Mouse (Mus musculus) retina, postnatal 7 days (tissue): ENCODE results near the gene Cox11.

Experiments used
- DNase-seq: peaks from one replicate; pipeline ENCODE4 v3.0.0-alpha.2; 2012; ENCODE audit warnings: low read depth, low spot score

Gene Cox11

GRCm38 (mm10) chr11:90664345-90664986 is 26.5 kb downstream of the Cox11 start:
- DNase-seq, result no peak

GRCm38 (mm10) chr11:90665161-90665560 is 27.2 kb downstream of the Cox11 start:
- no peak for DNase-seq

- DNase-seq, result no peak
These were observed 28.3 kb downstream of the Cox11 start for GRCm38 (mm10) chr11:90666144-90666757.

- no peak for DNase-seq
These were observed 28.9 kb downstream of the Cox11 start for GRCm38 (mm10) chr11:90666916-90667315.

- DNase-seq, result no peak
These were observed 29.4 kb downstream of the Cox11 start for GRCm38 (mm10) chr11:90667325-90667724.

GRCm38 (mm10) chr11:90675479-90676110 is 37.6 kb downstream of the Cox11 start:
- DNase-seq, result no peak

GRCm38 (mm10) chr11:90677027-90677426 is 39.1 kb downstream of the Cox11 start:
- no peak for DNase-seq

- DNase-seq, result no peak
These were observed 39.9 kb downstream of the Cox11 start for GRCm38 (mm10) chr11:90677771-90678288.

GRCm38 (mm10) chr11:90678582-90678981 is 40.6 kb downstream of the Cox11 start:
- DNase-seq, result no peak

- DNase-seq, result no peak
These were observed 43.2 kb downstream of the Cox11 start for GRCm38 (mm10) chr11:90681171-90681570.

GRCm38 (mm10) chr11:90684765-90685164 is 46.8 kb downstream of the Cox11 start:
- no peak for DNase-seq

GRCm38 (mm10) chr11:90685196-90685595 is 47.2 kb downstream of the Cox11 start:
- DNase-seq, result no peak

- no peak for DNase-seq
These were observed 48.5 kb downstream of the Cox11 start for GRCm38 (mm10) chr11:90686287-90687025.

- no peak for DNase-seq
These were observed 49.1 kb downstream of the Cox11 start for GRCm38 (mm10) chr11:90687040-90687439.

- DNase-seq, result no peak
These were observed 49.8 kb downstream of the Cox11 start, which contains the start of gene Tom1l1 for GRCm38 (mm10) chr11:90687460-90688416. TSS of gene Tom1l1 (minus strand) at chr11:90688366.

GRCm38 (mm10) chr11:90690361-90690760 is 52.4 kb downstream of the Cox11 start:
- no peak for DNase-seq

- no peak for DNase-seq
These were observed 56.2 kb downstream of the Cox11 start for GRCm38 (mm10) chr11:90694206-90694605.
